Mouse (Mus musculus): ENCODE measurements around the gene Trex2. TPM values are rescaled to one million over a fixed set of nuclear protein-coding genes. Genes with fewer than 3 reads are reported as not detected.

Trex2 gene
- total RNA-seq (2023) = not detected

GRCm38 (mm10) chrX:73435252-73435651 is at the start of gene Trex2:
Gene Trex2 (minus strand): TSS chrX:73435344.

GRCm38 (mm10) chrX:73483484-73483810 is 48.3 kb upstream of the Trex2 start, which contains the start of gene Bgn:
Gene Bgn (plus strand): TSS chrX:73483602.

GRCm38 (mm10) chrX:73458877-73459392 is 23.8 kb upstream of the Trex2 start, which contains the start of gene Haus7:
Gene Haus7 (minus strand): TSS chrX:73459044.

DNA sequence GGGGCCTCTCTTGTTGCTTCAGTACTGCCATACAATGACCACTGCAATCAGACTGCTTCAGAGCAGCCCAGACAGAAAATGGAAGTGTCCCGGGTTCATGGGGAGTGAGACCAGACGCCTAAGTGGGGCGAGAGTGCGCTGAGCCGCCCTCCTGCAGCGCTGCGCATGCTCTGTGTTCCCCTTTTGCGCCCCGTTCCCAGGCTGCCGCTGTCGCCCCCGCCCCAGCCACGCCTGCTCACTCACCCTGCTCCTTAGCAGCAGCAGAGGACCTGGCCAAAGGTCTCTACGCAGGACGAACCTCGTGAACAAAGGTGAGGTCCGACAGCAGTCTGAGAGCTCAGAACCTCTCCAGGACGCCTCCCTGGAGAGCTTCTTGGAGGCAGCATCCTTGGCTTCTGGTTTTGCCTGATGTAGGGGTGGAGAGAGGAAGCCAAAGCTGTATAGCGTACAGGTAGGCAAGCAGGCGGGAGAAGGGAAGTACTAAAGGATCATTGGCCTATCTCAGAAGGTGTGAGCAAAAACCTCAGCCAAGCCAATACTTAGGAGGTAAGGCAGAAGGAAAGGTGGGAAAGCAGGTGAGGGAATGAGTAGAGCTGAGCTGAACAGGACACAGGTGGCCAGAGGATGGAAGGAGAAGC is 24.1 kb downstream of the Trex2 start, which contains the start of gene Zfp92:
Gene Zfp92 (plus strand): TSS at position 217 of the 638 bp plus-strand sequence.

GRCm38 (mm10) chrX:73398636-73399035 is 36.5 kb downstream of the Trex2 start, which contains the start of gene Gm18336:
Gene Gm18336 (minus strand): TSS chrX:73398736.

Other genes starting within 250 kb of the Trex2 start
- gene Xlr3b, start 243.1 kb downstream of the Trex2 start, total RNA-seq (2023) = 5.2 TPM
- gene Xlr4b, start 221.0 kb downstream of the Trex2 start, total RNA-seq (2023) = 86.9 TPM
- 18.5 TPM for gene F8a, start 207.1 kb downstream of the Trex2 start, total RNA-seq (2023)
- 60.6 TPM for gene Xlr4c, start 192.2 kb downstream of the Trex2 start, total RNA-seq (2023)
- gene Xlr3c, start 170.0 kb downstream of the Trex2 start, total RNA-seq (2023) = not detected
- gene Xlr5a, start 142.4 kb downstream of the Trex2 start, total RNA-seq (2023) = not detected
- not detected for gene Xlr5c, start 142.4 kb downstream of the Trex2 start, total RNA-seq (2023)
- not detected for gene Gm45015, start 98.5 kb downstream of the Trex2 start, total RNA-seq (2023)
- gene Zfp275, start 92.7 kb downstream of the Trex2 start, total RNA-seq (2023) = 28.4 TPM
- not detected for gene Gm18336, start 36.6 kb downstream of the Trex2 start, total RNA-seq (2023)
- not detected for gene Zfp92, start 24.2 kb downstream of the Trex2 start, total RNA-seq (2023)
- 24.2 TPM for gene Haus7, start 23.7 kb upstream of the Trex2 start, total RNA-seq (2023)
- gene Bgn, start 48.3 kb upstream of the Trex2 start, total RNA-seq (2023) = 2.8 TPM
- gene Atp2b3, start 67.7 kb upstream of the Trex2 start, total RNA-seq (2023) = not detected
- 0.27 TPM for gene Dusp9, start 204.1 kb upstream of the Trex2 start, total RNA-seq (2023)
- gene Pnck, start 224.8 kb upstream of the Trex2 start, total RNA-seq (2023) = 0.92 TPM
- 1.0 TPM for gene Slc6a8, start 237.8 kb upstream of the Trex2 start, total RNA-seq (2023)

Measured in CD4-positive naive resting alpha-beta T cell, adult 57 days (primary cell).